11 mouse cellular contexts compared by ENCODE assay signal in the genomic region with DNA sequence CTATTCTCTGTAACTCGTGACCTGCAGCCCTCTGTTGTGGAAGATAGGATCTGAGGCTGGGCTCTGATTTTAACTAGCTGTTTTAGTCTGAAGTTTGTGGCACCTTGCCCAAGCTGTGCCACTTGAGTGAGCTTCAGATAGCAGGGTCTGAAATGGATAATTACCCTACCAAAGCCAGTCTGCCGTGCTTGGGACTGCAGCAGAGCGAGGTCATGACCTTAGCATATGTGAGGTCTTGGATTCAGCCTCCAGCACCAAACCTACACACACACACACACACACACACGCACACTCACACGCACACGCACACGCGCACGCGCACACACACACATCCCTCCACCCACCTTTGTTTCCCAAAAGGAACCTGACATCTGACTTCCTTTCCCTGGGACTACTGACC. TPM values are rescaled to one million over a fixed set of nuclear protein-coding genes. Genes with fewer than 3 reads are reported as not detected.
DNase-seq lines count a peak whose midpoint lies in the region; ATAC-seq and TF ChIP-seq lines count a peak whose summit lies in the region.
"Had no signal": no experiment of that assay in that cellular context is flagged by ENCODE, and none has a peak within 500 bp of the region (broad histone marks: within the 10 kb centered on the region; RNA-seq: fewer than 3 reads in every experiment).

No protein-coding gene starts in this region.

- no peak for ATAC-seq in forebrain, embryonic 14.5 days
- ATAC-seq in forebrain, postnatal 0 days, result no peak
- no peak for ATAC-seq in heart, embryonic 13.5 days (ENCODE audit: extremely low read depth, insufficient number of reproducible peaks, low FRiP score, low TSS enrichment)
- peak; percentile 54 for ATAC-seq in kidney, embryonic 15.5 days (replicated peaks; ENCODE audit: low FRiP score)
- ATAC-seq: forebrain, embryonic 13.5 days had no signal

- no peak for TF ChIP-seq CTCF in forebrain, postnatal 0 days (IDR thresholded peaks at IDR 0.05; ENCODE audit: low read depth)

- H3K27ac ChIP-seq in forebrain, embryonic 14.5 days (ENCODE audit: low read depth, low read length), result no peak overlapping the region
- no peak overlapping the region for H3K27ac ChIP-seq in forebrain, postnatal 0 days (ENCODE audit: low read depth, low read length)
- H3K27ac ChIP-seq in heart, embryonic 13.5 days (replicated peaks), result peak overlapping the region; percentile 65
- H3K27ac ChIP-seq in kidney, embryonic 15.5 days, result peak overlapping the region; percentile 59; the same call in 1 of the 2 replicates
- H3K27ac ChIP-seq: forebrain, embryonic 13.5 days; hindbrain, embryonic 15.5 days; liver, embryonic 13.5 days had no signal

- H3K9me3 ChIP-seq in forebrain, embryonic 14.5 days (replicated peaks; ENCODE audit: control insufficient read depth, low read length), result no peaks in the 10 kb centered on the region
- H3K9me3 ChIP-seq in forebrain, postnatal 0 days (ENCODE audit: low read length), result no peaks in the 10 kb centered on the region
- H3K9me3 ChIP-seq in heart, embryonic 13.5 days, result no peaks in the 10 kb centered on the region
- H3K9me3 ChIP-seq in kidney, embryonic 15.5 days (replicated peaks), result no peaks in the 10 kb centered on the region
- H3K9me3 ChIP-seq: forebrain, embryonic 13.5 days; hindbrain, embryonic 15.5 days; liver, embryonic 13.5 days had no signal

- no peak overlapping the region for H3K4me3 ChIP-seq in forebrain, embryonic 14.5 days (ENCODE audit: low read depth, low read length)
- no peak overlapping the region for H3K4me3 ChIP-seq in forebrain, postnatal 0 days (ENCODE audit: low read depth, low read length)
- no peak overlapping the region for H3K4me3 ChIP-seq in heart, embryonic 13.5 days
- H3K4me3 ChIP-seq in kidney, embryonic 15.5 days (replicated peaks), result no peak overlapping the region
- H3K4me3 ChIP-seq: forebrain, embryonic 13.5 days; hindbrain, embryonic 15.5 days; liver, embryonic 13.5 days had no signal

- no peaks in the 10 kb centered on the region for H3K36me3 ChIP-seq in forebrain, embryonic 14.5 days (ENCODE audit: control insufficient read depth, insufficient read depth, low read length)
- H3K36me3 ChIP-seq in forebrain, postnatal 0 days (ENCODE audit: insufficient read depth), result no peaks in the 10 kb centered on the region
- H3K36me3 ChIP-seq in heart, embryonic 13.5 days, result no peaks in the 10 kb centered on the region
- no peaks in the 10 kb centered on the region for H3K36me3 ChIP-seq in kidney, embryonic 15.5 days
- H3K36me3 ChIP-seq: hindbrain, embryonic 15.5 days; liver, embryonic 13.5 days had no signal

- H3K4me2 ChIP-seq in forebrain, embryonic 14.5 days (ENCODE audit: low read length), result no peak overlapping the region
- H3K4me2 ChIP-seq in forebrain, postnatal 0 days (ENCODE audit: low read depth), result no peak overlapping the region
- H3K4me2 ChIP-seq in heart, embryonic 13.5 days, result no peak overlapping the region
- peak overlapping the region; percentile 15; the same call in 1 of the 2 replicates for H3K4me2 ChIP-seq in kidney, embryonic 15.5 days
- H3K4me2 ChIP-seq: forebrain, embryonic 13.5 days; hindbrain, embryonic 15.5 days; liver, embryonic 13.5 days had no signal

- no peaks in the 10 kb centered on the region for H3K27me3 ChIP-seq in forebrain, embryonic 14.5 days (replicated peaks; ENCODE audit: control insufficient read depth, insufficient read depth, low read length)
- H3K27me3 ChIP-seq in forebrain, postnatal 0 days (ENCODE audit: insufficient read depth, low read length), result no peaks in the 10 kb centered on the region
- no peaks in the 10 kb centered on the region for H3K27me3 ChIP-seq in heart, embryonic 13.5 days (replicated peaks)
- no peaks in the 10 kb centered on the region for H3K27me3 ChIP-seq in kidney, embryonic 15.5 days
- H3K27me3 ChIP-seq: forebrain, embryonic 13.5 days; hindbrain, embryonic 15.5 days had no signal

- WGBS in forebrain, embryonic 14.5 days, result 74% methylated on average over 10 of the region's 10 CpGs
- 72% methylated on average over 10 of the region's 10 CpGs for WGBS in forebrain, postnatal 0 days
- 71% methylated on average over 10 of the region's 10 CpGs for WGBS in heart, embryonic 13.5 days
- WGBS in kidney, embryonic 15.5 days, result 58% methylated on average over 10 of the region's 10 CpGs

- peak; percentile 47 for DNase-seq in forebrain, embryonic 14.5 days (ENCODE audit: low spot score)
- DNase-seq in forebrain, postnatal 0 days, result no peak
- peak; percentile 49 for DNase-seq in ES-CJ7 (ENCODE audit: low read depth, low spot score)
- no peak for DNase-seq in frontal cortex, postnatal 14 days (ENCODE audit: low spot score in 2 of 2)
- DNase-seq in lung, adult 18-20 months, result no peak
- no peak for DNase-seq in layer of hippocampus, adult 11-12 months (ENCODE audit: low spot score)
- DNase-seq: liver, embryonic 13.5 days had no signal

- H3K9ac ChIP-seq in forebrain, embryonic 14.5 days (ENCODE audit: low read length), result no peak overlapping the region
- no peak overlapping the region for H3K9ac ChIP-seq in forebrain, postnatal 0 days
- H3K9ac ChIP-seq in heart, embryonic 13.5 days, result no peak overlapping the region
- no peak overlapping the region for H3K9ac ChIP-seq in kidney, embryonic 15.5 days
- H3K9ac ChIP-seq: forebrain, embryonic 13.5 days; hindbrain, embryonic 15.5 days; liver, embryonic 13.5 days had no signal

- H3K4me1 ChIP-seq in forebrain, embryonic 14.5 days (ENCODE audit: control insufficient read depth, insufficient read depth, low read length), result no peaks in the 10 kb centered on the region
- no peaks in the 10 kb centered on the region for H3K4me1 ChIP-seq in forebrain, postnatal 0 days (ENCODE audit: insufficient read depth)
- H3K4me1 ChIP-seq in heart, embryonic 13.5 days, result peaks cover 22% of the 10 kb centered on the region
- H3K4me1 ChIP-seq in kidney, embryonic 15.5 days, result peaks cover 25% of the 10 kb centered on the region
- H3K4me1 ChIP-seq: hindbrain, embryonic 15.5 days; liver, embryonic 13.5 days had no signal

RNA-seq across cellular contexts. Expression of gene Nfat5, which starts 27.5 kb away (rescaled TPM):
- 3.4 and 5.3 TPM in 2 replicates for polyA plus RNA-seq in forebrain, embryonic 14.5 days (2014; fragmentation: Nextera tagmentation; extraction: Ambion mirVana)
- 13.5 and 22.1 TPM in 2 replicates for total RNA-seq in forebrain, postnatal 0 days (2014; rRNA removed)
- polyA plus RNA-seq in forebrain, postnatal 0 days (2015; fragmentation: Nextera tagmentation; extraction: Ambion mirVana), result 1.2 and 4.2 TPM in 2 replicates
- 10.0 and 10.4 TPM in 2 replicates for polyA plus RNA-seq in heart, embryonic 13.5 days (2015; fragmentation: Nextera tagmentation; extraction: Ambion mirVana)
- 27.2 and 29.3 TPM in 2 replicates for polyA plus RNA-seq in kidney, embryonic 15.5 days (2015; fragmentation: Nextera tagmentation; extraction: Ambion mirVana)

Comparison
In these comparisons a context has a peak if more than half of its experiments do, and no peak if none do; other contexts are left out.
1. DNase-seq: peak in forebrain, embryonic 14.5 days (single experiment) and ES-CJ7 (single experiment); none in forebrain, postnatal 0 days (single experiment), frontal cortex, postnatal 14 days (0 of 2), lung, adult 18-20 months (0 of 2) and layer of hippocampus, adult 11-12 months (single experiment).
2. H3K27ac ChIP-seq: peak in heart, embryonic 13.5 days (single experiment) and kidney, embryonic 15.5 days (single experiment); none in forebrain, embryonic 14.5 days (single experiment) and forebrain, postnatal 0 days (single experiment).